Mouse (Mus musculus) ES-CJ7 (cell line): ENCODE results near the gene Ect2l.
"Not testable (repeated sequence)": the region's sequence is repeated elsewhere in the genome, so short reads cannot be mapped to it uniquely, and the experiment has no call there.

Source experiments
- DNase-seq: peaks from one replicate; pipeline ENCODE4 v3.0.0; 2011; ENCODE audit warnings: low read depth, low spot score

Gene Ect2l

DNA sequence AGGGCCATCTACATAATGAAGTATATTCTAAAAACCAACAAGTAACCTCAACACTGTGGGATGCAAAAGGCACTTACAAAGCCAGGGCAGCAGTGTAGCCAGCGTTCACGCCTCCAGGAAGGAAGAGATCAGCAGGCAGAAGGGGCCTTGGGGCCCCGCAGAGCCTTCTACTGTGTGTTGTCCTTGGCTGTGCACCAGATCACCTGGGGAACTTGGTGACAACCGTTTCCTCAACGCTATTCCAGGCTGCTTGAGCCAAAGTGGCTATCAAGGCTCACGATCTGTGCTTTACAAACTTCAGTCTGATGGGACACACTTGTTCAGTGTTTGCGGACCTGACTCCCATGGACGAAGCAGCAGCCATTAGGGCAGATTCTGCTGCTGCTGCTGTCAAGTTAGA lies 19.0 kb downstream of the Ect2l start:
- no peak for DNase-seq

DNA sequence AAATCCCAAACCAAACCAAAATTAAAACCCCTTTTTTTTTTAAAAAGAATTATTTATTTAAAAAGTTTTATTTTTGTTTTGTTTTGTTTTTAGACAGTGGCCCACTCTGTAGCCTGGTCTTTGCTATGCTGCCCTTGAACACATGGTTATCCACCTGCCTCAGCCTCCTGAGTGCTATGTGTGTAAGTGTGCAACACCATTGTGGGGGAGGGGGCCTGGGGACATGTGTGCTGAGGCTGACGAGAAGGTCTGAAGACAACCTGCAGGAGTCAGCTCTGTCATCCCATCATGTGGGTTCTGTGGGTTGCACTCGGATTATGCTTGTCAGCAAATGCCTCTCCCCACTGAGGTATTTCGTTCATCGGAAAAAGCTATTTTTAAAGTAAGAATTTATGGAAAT lies 21.2 kb downstream of the Ect2l start:
- DNase-seq, result no peak

- no peak for DNase-seq
Observed at GRCm38 (mm10) chr10:18188564-18188963, 22.1 kb downstream of the Ect2l start.

DNA sequence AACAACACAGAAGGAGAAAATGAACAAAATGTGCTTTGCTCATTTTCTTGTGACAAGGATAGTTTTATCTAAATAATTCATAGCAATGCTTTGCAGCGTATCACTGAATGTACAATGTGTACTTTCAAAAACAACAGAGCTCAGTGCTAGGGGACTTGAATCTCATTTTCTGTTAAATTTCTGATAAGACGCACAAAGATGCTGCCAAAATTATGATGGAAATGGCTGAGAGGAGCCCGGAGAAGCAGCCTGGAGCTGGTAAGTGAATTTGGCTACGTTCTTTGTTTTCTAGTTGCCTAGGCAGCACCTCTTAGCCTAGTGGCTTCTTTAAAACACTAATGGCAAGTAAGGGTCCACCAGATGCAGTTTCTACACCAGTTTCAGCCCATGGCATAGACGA lies 28.4 kb downstream of the Ect2l start:
- DNase-seq, result no peak

- DNase-seq, result no peak
Observed at GRCm38 (mm10) chr10:18177304-18177703, 33.4 kb downstream of the Ect2l start.

DNA sequence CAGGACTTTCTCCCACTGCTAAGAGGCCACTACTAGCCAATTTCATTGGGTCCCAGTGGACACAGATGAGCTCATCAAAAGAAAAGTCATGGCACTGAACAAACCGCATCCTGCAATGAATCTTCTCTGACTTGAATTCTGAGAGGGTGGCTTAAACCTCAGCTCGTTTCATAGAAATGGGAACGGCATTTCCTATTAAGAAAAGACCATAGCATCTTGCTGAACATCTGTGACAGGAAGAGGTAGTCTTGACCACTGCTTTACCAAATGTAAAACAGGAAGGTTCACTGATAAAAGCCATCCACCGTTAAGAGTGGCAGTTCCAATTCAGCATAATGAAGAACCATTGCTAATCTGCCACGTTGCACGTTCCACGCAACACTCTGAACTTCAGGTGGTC lies 34.0 kb downstream of the Ect2l start:
- DNase-seq, result no peak

- DNase-seq, result no peak
Observed at GRCm38 (mm10) chr10:18175087-18175486, 35.6 kb downstream of the Ect2l start.

GRCm38 (mm10) chr10:18162435-18162971 lies 48.2 kb downstream of the Ect2l start:
- DNase-seq, result no peak

GRCm38 (mm10) chr10:18147224-18147623 lies 63.5 kb downstream of the Ect2l start:
- DNase-seq, result no peak

DNA sequence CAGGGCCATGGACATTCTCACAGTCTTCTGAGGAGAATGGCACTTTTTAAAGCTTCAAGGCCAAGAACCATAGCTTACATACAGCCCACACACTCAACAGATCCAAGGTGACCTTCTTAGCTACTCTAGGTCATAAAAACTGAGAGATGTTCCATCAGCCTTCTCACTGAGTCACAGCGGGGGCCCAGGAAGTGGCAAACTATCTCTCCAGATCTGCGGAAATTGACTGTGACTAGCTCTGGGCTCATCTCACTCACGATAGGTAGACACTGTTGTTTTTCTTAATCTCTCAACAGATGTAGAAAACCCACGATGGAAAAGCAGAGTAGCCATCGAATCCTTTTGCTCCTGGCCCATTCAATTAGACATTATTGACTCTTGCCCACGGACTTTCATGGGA lies 68.5 kb downstream of the Ect2l start:
- no peak for DNase-seq

- no peak for DNase-seq
Observed at GRCm38 (mm10) chr10:18141389-18141788, 69.3 kb downstream of the Ect2l start.

DNA sequence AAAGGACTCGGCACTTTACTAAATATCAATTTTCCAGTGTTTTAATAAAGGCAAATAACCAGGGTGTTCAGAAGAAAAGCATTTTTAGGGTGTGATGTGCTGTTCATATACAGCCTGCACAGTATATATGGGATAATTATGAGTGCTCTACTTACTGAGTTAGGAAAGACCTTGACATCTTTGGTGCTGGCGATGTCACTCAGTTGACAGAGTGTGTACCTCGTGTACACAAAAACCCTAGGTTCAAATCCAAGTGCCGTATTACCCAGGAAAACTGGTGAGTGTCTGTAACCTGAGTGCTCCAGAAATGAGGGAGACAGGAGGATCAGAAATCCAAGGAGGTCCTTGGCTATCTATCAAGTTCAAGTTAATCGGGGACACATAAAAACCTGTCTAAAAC lies 71.1 kb downstream of the Ect2l start:
- DNase-seq, result no peak

DNA sequence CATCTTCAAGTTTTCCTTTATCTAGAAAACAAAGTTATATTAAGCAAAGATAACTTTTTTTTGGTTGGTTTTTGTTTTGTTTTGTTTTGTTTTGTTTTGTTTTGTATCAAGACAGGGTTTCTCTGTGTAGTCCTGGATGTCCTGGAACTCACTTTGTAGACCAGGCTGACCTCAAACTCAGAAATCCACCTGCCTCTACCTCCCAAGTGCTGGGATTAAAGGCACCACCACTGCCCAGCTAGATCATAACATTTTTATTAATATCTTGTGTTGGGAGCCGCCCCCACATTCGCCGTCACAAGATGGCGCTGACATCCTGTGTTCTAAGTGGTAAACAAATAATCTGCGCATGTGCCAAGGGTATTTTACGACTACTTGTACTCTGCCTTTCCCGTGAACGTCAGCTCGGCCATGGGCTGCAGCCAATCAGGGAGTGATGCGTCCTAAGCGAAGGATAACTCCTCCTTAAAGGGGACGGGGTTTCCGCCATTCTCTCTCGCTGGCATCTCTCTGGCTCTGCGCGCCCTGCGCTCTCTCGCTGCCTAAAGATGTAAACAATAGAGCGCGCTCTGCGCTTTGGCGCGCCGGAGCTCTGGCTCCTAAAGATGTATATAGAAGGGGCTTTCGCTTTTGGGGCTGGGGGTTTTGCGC lies 71.7 kb downstream of the Ect2l start:
- not testable (repeated sequence) for DNase-seq

DNA sequence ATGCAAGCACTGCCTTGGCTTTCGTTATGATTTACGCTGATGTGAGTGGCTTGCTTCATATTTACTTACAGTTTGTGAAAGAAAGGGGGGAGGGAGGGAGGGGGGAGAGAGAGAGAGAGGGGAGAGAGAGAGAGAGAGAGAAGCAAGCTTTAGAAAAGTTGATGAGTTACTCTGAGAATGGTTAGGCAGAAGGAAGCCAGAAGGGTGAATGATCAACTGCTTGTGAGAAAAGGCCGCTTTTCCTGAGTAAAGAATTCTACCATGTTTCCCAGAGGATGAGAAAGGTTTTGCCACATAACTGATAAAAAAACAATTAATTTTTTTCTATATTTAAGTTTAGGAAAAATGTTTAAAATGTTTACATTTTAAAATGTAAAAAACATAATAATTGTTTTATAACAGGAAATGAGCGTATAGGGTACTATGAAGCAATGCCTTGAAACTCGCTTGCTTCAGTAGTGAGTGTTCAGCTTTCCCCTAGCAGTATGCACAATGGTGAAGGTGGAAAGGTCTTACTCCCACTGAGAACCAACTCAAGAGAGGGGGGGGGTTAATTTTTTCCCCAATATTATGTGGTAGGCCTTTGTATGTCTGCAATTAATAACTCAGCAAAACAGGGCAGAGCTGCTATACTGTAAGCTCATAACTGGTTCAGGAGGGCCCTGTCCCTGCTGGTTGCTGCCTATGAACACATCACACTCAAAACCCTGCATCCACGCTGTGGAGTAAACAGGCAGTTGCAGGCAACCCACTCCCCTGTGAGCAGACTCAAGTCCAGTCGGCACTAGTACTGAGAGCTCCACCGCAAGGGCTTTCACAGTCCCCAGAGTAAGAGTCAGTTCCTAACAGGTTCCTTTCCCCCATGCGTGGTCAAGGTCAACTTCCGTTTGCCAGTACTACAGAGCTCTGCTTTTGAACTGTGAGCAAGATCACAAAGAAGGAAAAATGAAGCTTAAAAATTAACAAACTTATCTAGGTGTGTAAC lies 78.7 kb downstream of the Ect2l start:
- no peak for DNase-seq

- no peak for DNase-seq
Observed at GRCm38 (mm10) chr10:18130276-18130675, 80.4 kb downstream of the Ect2l start.

DNA sequence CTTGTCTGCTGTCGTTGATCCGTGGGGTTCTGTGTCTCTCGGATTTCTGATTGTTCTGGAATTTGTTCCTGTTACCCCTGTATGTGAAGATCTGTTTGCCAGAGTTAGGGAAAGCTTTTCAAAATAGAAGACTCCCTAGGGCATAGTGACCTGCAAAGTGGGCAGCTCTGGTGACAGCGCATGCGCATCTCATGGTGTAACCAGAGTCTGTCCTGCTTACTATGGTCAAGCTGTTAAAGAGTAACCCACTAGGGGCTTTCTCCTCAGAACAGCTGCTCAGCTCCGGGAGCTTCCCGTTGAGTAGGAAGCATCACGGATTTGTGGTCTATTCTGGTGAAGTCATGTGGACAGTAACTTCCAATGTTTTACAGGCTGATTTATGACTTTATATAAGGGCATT lies 92.4 kb downstream of the Ect2l start:
- no peak for DNase-seq

DNA sequence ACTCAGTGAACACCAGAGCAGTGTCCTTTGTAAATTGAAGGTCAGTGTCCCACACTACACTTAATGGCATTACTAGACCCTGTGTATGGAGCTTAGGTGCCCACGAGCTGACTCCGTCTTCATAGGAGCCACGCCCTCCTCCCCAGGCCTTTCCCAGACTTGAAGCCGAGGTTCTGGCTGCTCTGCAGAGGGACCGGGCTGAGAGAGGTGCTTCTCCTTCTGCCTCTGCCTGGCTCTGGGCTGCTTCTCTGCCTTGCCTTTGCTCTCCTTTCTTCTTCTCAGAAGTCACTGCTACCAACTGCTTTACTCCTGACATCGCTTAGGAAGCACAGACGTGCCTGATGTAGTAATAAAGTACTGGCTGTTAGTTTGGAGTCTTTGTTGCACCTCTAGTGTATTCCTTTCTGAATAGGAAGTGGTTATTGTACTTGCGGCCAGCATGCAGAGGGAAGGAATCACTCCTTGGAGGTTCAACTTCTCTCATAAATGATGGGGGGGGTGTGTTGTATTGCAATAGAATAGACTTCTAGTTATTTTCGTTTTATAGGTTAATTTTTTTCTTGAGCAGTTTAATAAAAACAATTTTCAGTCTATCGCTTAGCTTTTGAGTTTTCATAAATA lies 97.1 kb downstream of the Ect2l start:
- DNase-seq, result no peak

GRCm38 (mm10) chr10:18110940-18111339 lies 99.8 kb downstream of the Ect2l start:
- DNase-seq, result no peak

DNA sequence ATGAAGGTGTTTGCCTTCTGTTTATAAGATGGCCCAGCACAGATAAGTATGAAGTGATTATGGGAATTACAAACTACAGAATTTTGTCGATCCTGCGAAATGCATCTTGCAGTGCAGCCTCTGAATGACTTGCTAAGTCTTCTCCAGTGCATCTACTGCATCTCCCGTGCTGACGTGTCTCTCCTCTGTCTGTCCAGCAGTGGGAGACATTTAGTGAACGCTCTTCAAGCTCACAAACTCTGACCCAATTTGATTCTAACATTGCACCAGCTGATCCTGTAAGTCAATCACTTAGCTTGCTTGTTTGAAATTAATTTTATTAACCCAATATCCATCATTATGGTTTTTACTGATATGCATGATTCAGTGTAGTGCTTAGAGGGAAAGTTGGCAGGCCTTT lies 103.2 kb downstream of the Ect2l start:
- DNase-seq, result peak; percentile 53

GRCm38 (mm10) chr10:18102166-18102565 lies 108.5 kb downstream of the Ect2l start:
- DNase-seq, result no peak

- DNase-seq, result peak; percentile 62
Observed at GRCm38 (mm10) chr10:18090691-18091090, 120.0 kb downstream of the Ect2l start.

DNA sequence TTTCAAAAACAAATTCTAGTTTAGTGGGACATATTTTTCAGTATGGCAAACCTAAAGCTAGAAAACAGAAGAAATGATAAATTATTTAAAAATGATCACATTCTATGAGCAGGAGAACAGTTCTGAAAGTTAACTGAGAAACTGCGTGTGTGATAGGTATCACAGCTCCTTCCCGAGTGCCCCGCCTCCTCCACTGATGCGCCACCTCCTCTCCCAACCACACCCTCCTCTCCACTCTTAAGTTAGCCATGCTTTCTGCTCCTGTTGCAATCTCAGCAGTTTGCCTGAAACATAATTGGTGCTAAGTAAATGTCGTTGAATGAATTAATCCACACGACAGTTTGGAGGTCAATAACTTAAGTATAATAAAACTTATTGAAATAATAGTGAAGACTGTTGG lies 127.9 kb downstream of the Ect2l start:
- no peak for DNase-seq
